Mouse (Mus musculus): ENCODE measurements around the gene Apba3. TPM values are rescaled to one million over a fixed set of nuclear protein-coding genes. Genes with fewer than 3 reads are reported as not detected.

The Apba3 gene
- polyA plus RNA-seq, 1 experiment from 2014 or later = 61.6 TPM

GRCm38 (mm10) chr10:81292554-81293333 is 26.0 kb downstream of the Apba3 start, which contains the start of gene Pip5k1c:
Gene Pip5k1c (plus strand): TSS chr10:81292963.
- H3K27me3 ChIP-seq (ENCODE audit: control insufficient read depth, insufficient read depth, low read length) = no peaks in the 10 kb centered on the region
- WGBS = 1% methylated on average over 77 of the region's 80 CpGs
- ATAC-seq (ENCODE audit: insufficient read depth, low FRiP score) = peak; percentile 92
- H3K4me2 ChIP-seq (ENCODE audit: low read depth, low read length) = peak within 1 kb of the TSS; percentile 97
- H3K9ac ChIP-seq (ENCODE audit: low read length) = peak within 1 kb of the TSS; percentile 86
- H3K36me3 ChIP-seq (ENCODE audit: control insufficient read depth, insufficient read depth, low read length) = no peaks in the 10 kb centered on the region
- H3K9me3 ChIP-seq (replicated peaks; ENCODE audit: control insufficient read depth, low read length) = no peaks in the 10 kb centered on the region
- peaks cover 42% of the 10 kb centered on the region for H3K4me1 ChIP-seq (ENCODE audit: control insufficient read depth, insufficient read depth, low read length)
- peak within 1 kb of the TSS; percentile 94 for H3K27ac ChIP-seq (ENCODE audit: low read length)
- peak within 1 kb of the TSS; percentile 91 for H3K4me3 ChIP-seq (replicated peaks; ENCODE audit: low read length)

DNA sequence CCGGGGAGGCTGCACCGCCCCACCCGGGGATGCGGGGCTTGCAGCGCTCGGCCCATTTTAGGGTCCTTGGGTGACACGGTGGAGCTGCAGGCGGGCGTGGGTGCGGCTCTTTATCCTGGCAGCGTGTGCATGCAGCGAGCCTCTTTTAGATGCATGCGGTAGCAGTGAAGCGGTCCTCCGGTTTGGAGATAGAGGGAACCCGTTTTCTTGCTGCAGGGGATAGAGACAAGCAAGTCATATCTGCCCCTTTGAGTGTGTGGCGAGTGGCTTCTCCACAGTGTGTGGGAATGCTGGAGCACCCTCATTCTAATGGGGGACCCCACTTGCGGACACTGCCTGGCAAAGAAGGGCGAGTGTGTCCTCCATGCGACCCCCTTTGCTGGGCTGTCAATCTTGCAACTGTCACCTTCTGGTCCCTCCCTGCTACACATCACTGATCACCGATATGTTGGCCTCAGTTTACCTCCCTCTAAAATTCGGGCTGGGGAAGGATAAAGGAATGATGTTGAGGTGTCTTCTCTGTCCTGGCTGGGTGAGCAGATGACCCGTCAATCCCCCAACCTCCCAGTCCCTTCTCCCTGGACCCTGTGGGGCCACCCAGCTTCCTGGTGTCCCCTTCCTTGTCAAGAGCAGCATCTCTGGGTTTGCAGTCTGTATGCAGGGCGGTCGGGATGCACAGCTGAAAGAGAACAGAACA is 26.7 kb downstream of the Apba3 start:
- H3K27ac ChIP-seq (ENCODE audit: low read length) = peak overlapping the region; percentile 87
- H3K9ac ChIP-seq (ENCODE audit: low read length) = peak overlapping the region; percentile 86
- H3K27me3 ChIP-seq (ENCODE audit: control insufficient read depth, insufficient read depth, low read length) = no peaks in the 10 kb centered on the region
- H3K4me1 ChIP-seq (ENCODE audit: control insufficient read depth, insufficient read depth, low read length) = peaks cover 36% of the 10 kb centered on the region
- peak overlapping the region; percentile 91 for H3K4me3 ChIP-seq (replicated peaks; ENCODE audit: low read length)
- ATAC-seq (ENCODE audit: insufficient read depth, low FRiP score) = no peak
- no peaks in the 10 kb centered on the region for H3K9me3 ChIP-seq (replicated peaks; ENCODE audit: control insufficient read depth, low read length)
- peak overlapping the region; percentile 97 for H3K4me2 ChIP-seq (ENCODE audit: low read depth, low read length)
- no peaks in the 10 kb centered on the region for H3K36me3 ChIP-seq (ENCODE audit: control insufficient read depth, insufficient read depth, low read length)
- WGBS = 3% methylated on average over 25 of the region's 25 CpGs

DNA sequence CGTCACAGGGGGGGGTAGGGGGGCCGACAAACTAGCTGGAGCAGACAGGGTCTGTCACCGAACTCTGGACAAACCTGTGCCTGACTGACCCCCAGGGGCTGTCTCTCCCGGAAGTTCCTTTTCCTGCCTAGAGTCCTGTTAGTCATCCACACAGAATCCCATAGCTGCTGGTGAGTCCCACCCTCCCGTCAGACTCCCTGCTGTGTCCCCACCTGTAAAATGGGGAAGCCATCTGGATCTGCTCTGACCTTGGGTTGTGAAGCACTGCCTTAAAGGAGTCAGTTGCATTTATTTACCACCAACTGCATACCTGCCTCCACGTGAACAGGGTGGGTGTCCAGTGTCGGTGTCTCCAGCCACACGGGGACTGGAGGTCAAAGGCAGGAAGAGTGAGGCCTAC is 27.7 kb downstream of the Apba3 start:
- Histone ChIP-seq H3K9ac (ENCODE audit: low read length) (peak overlapping the region; percentile 86), H3K27me3 (ENCODE audit: control insufficient read depth, insufficient read depth, low read length) (no peaks in the 10 kb centered on the region), H3K4me2 (ENCODE audit: low read depth, low read length) (peak overlapping the region; percentile 97), H3K36me3 (ENCODE audit: control insufficient read depth, insufficient read depth, low read length) (no peaks in the 10 kb centered on the region), H3K9me3 (replicated peaks; ENCODE audit: control insufficient read depth, low read length) (no peaks in the 10 kb centered on the region), H3K4me1 (ENCODE audit: control insufficient read depth, insufficient read depth, low read length) (peaks cover 36% of the 10 kb centered on the region), H3K4me3 (replicated peaks; ENCODE audit: low read length) (peak overlapping the region; percentile 91), H3K27ac (ENCODE audit: low read length) (no peak overlapping the region)
- 48% methylated on average over 8 of the region's 8 CpGs for WGBS
- ATAC-seq (ENCODE audit: insufficient read depth, low FRiP score) = no peak

DNA sequence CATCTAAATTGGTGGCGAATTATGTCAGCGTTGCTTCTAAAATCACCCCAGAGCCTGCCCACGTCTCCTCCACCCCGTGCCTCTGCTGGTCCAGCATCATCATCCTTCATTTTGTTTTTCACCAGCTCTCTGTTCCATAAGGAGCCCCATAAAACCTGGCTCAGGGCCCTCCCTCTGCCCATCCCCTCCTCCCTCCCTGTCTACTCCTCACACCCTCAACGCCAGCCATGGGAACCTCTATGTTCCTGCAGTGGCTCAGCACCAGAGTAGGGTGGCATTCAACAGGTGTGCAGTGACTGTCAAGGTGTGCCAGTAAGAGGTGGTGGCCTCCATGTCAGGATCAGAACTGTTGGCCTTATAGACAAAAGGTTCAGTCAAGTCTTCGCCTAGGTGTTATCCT is 28.4 kb downstream of the Apba3 start:
- no peak for ATAC-seq (ENCODE audit: insufficient read depth, low FRiP score)

GRCm38 (mm10) chr10:81297246-81297645 is 30.5 kb downstream of the Apba3 start:
- Histone ChIP-seq H3K9ac (ENCODE audit: low read length) (peak overlapping the region; percentile 31; the same call in 1 of the 2 replicates), H3K9me3 (replicated peaks; ENCODE audit: control insufficient read depth, low read length) (no peaks in the 10 kb centered on the region), H3K27ac (ENCODE audit: low read length) (peak overlapping the region; percentile 73), H3K4me1 (ENCODE audit: control insufficient read depth, insufficient read depth, low read length) (peaks cover 39% of the 10 kb centered on the region), H3K4me2 (ENCODE audit: low read depth, low read length) (no peak overlapping the region), H3K4me3 (replicated peaks; ENCODE audit: low read length) (no peak overlapping the region), H3K27me3 (ENCODE audit: control insufficient read depth, insufficient read depth, low read length) (no peaks in the 10 kb centered on the region), H3K36me3 (ENCODE audit: control insufficient read depth, insufficient read depth, low read length) (no peaks in the 10 kb centered on the region)
- WGBS = 73% methylated on average over 6 of the region's 6 CpGs
- ATAC-seq (ENCODE audit: insufficient read depth, low FRiP score) = no peak

More for the DNA sequence above, 28.4 kb downstream of the Apba3 start:
- Histone ChIP-seq H3K36me3 (ENCODE audit: control insufficient read depth, insufficient read depth, low read length) (no peaks in the 10 kb centered on the region), H3K9ac (ENCODE audit: low read length) (no peak overlapping the region; the same call in 1 of the 2 replicates), H3K9me3 (replicated peaks; ENCODE audit: control insufficient read depth, low read length) (no peaks in the 10 kb centered on the region), H3K4me1 (ENCODE audit: control insufficient read depth, insufficient read depth, low read length) (peaks cover 39% of the 10 kb centered on the region), H3K4me3 (replicated peaks; ENCODE audit: low read length) (no peak overlapping the region), H3K27me3 (ENCODE audit: control insufficient read depth, insufficient read depth, low read length) (no peaks in the 10 kb centered on the region), H3K27ac (ENCODE audit: low read length) (no peak overlapping the region), H3K4me2 (ENCODE audit: low read depth, low read length) (no peak overlapping the region)
- 89% methylated on average over 6 of the region's 6 CpGs for WGBS

- Histone ChIP-seq H3K9me3 (replicated peaks; ENCODE audit: control insufficient read depth, low read length) (no peaks in the 10 kb centered on the region), H3K36me3 (ENCODE audit: control insufficient read depth, insufficient read depth, low read length) (no peaks in the 10 kb centered on the region), H3K27me3 (ENCODE audit: control insufficient read depth, insufficient read depth, low read length) (no peaks in the 10 kb centered on the region), H3K4me1 (ENCODE audit: control insufficient read depth, insufficient read depth, low read length) (peaks cover 45% of the 10 kb centered on the region), H3K4me2 (ENCODE audit: low read depth, low read length) (no peak overlapping the region), H3K9ac (ENCODE audit: low read length) (peak overlapping the region; percentile 31; the same call in 1 of the 2 replicates), H3K4me3 (replicated peaks; ENCODE audit: low read length) (no peak overlapping the region), H3K27ac (ENCODE audit: low read length) (peak overlapping the region; percentile 73)
- WGBS = 47% methylated on average over 10 of the region's 10 CpGs
- no peak for ATAC-seq (ENCODE audit: insufficient read depth, low FRiP score)
Measured at GRCm38 (mm10) chr10:81297845-81298244, 31.1 kb downstream of the Apba3 start.

DNA sequence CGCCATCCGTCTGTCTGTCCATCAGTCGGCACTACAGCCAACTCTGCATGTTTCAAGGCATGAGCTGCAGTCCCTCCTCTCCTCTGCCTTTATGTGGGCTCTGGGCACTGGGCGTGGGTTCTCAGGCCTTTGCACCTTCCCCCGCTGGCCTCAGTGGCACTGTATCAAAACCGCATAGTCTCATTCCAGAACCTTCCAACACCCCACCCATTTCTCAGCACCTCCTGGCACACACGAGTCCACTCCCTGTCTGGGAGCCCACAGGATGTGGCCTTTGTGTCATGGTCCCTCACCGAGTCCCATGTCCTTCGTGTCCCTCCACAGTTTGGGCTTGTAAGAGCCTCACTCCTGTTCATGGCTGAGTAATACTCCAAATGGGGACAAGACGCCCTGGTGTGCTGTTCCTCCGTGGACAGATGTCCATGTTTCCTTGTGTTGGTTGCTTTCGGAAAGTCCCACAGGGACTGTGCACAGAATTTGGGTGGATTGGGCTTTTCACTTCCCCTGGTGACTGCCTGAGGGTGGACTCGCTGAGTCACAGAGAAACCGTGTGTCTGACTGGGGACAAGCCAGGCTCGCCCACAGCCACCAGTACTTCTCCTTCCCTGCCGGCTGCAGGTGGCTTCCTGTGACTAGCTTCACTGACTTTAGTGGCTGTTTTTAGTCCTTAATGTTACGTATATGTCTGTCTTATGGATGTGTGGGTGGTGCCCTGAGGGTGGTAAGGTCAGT is 31.8 kb downstream of the Apba3 start:
- H3K4me2 ChIP-seq (ENCODE audit: low read depth, low read length) = no peak overlapping the region
- peaks cover 51% of the 10 kb centered on the region for H3K4me1 ChIP-seq (ENCODE audit: control insufficient read depth, insufficient read depth, low read length)
- no peaks in the 10 kb centered on the region for H3K27me3 ChIP-seq (ENCODE audit: control insufficient read depth, insufficient read depth, low read length)
- WGBS = 91% methylated on average over 17 of the region's 17 CpGs
- H3K36me3 ChIP-seq (ENCODE audit: control insufficient read depth, insufficient read depth, low read length) = no peaks in the 10 kb centered on the region
- no peaks in the 10 kb centered on the region for H3K9me3 ChIP-seq (replicated peaks; ENCODE audit: control insufficient read depth, low read length)
- no peak for ATAC-seq (ENCODE audit: insufficient read depth, low FRiP score)
- H3K4me3 ChIP-seq (replicated peaks; ENCODE audit: low read length) = no peak overlapping the region
- no peak overlapping the region for H3K9ac ChIP-seq (ENCODE audit: low read length)
- H3K27ac ChIP-seq (ENCODE audit: low read length) = peak overlapping the region; percentile 73; the same call in 1 of the 2 replicates

DNA sequence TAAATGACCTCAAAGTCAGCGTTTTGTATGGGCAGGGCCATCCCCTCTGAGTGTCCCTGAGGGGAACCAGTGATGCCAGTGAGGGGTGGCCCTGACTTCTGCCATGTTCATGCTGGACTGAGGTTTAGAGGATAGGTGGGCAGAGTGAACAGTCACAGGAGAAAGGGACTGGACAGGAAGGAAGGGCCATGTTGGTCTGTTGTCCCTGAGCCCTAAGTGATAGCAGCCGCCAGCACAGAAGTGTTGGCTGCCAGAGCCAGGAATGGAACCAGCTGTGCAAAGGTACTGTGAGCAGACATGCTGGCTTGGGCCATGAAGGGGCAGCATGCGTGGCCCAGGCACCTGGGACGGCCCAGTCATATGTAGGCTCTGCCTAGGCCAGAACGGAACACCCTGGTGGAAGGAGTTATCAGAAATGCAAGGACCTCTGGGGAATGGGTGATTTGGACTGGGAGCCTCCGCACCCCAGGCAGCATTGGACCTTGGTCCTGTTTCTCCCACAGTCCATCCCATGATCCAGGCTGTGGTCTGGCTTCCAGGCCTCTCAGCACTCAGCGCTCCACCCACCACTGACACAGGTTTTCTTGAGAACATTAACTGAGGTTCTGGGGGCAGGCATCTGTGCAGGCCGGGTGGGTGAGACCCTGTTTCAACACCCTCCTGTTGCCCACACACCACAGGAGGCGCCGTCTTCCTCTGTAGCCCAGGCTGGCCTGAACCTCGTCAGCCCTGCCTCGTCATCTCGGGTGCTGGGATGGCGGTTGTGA is 33.0 kb downstream of the Apba3 start:
- no peak overlapping the region; the same call in 1 of the 2 replicates for H3K27ac ChIP-seq (ENCODE audit: low read length)
- H3K27me3 ChIP-seq (ENCODE audit: control insufficient read depth, insufficient read depth, low read length) = no peaks in the 10 kb centered on the region
- H3K9ac ChIP-seq (ENCODE audit: low read length) = peak overlapping the region; percentile 39; the same call in 1 of the 2 replicates
- H3K4me2 ChIP-seq (ENCODE audit: low read depth, low read length) = no peak overlapping the region
- H3K9me3 ChIP-seq (replicated peaks; ENCODE audit: control insufficient read depth, low read length) = no peaks in the 10 kb centered on the region
- WGBS = 83% methylated on average over 14 of the region's 14 CpGs
- ATAC-seq (ENCODE audit: insufficient read depth, low FRiP score) = no peak
- peaks cover 43% of the 10 kb centered on the region for H3K4me1 ChIP-seq (ENCODE audit: control insufficient read depth, insufficient read depth, low read length)
- no peak overlapping the region for H3K4me3 ChIP-seq (replicated peaks; ENCODE audit: low read length)
- H3K36me3 ChIP-seq (ENCODE audit: control insufficient read depth, insufficient read depth, low read length) = no peaks in the 10 kb centered on the region

All from stomach, embryonic 16.5 days (tissue).